Mouse (Mus musculus): ENCODE results near the gene Srd5a1. TPM values are rescaled to one million over a fixed set of nuclear protein-coding genes. Genes with fewer than 3 reads are reported as not detected.
"Not testable (repeated sequence)": the region's sequence is repeated elsewhere in the genome, so short reads cannot be mapped to it uniquely, and the experiment has no call there.

Srd5a1 gene
- polyA plus RNA-seq, 1 experiment from 2014 or later = 19.3 TPM

DNA sequence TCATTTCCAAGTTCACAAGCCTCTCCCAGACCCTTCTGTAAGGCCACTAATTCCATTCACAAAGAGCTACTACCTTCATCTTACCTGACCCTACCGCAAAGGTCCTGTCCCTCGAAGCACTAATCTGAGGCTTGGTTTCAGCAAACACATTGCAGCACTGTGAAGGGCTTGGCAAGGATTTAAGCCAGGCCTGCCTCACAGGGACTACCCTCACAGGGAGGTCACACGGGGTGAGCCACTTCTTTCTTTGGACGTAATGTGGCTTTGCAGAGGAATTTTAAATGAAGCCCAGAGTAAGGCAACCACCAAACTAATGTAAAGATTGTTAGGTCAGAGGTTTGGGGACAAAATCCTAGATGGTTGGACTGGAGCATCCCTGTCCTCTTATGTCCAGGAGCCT, 29.3 kb upstream of the Srd5a1 start:
- peaks cover 4% of the 10 kb centered on the region; the same call in 1 of the 2 replicates for H3K36me3 ChIP-seq (ENCODE audit: control insufficient read depth, insufficient read depth, low read length)
- DNase-seq (ENCODE audit: low spot score) (no peak), ATAC-seq (ENCODE audit: insufficient number of reproducible peaks, low FRiP score, low TSS enrichment, low read depth) (no peak)
- H3K9me3 ChIP-seq (ENCODE audit: control insufficient read depth, low read length) = no peaks in the 10 kb centered on the region
- no peaks in the 10 kb centered on the region for H3K4me1 ChIP-seq (ENCODE audit: control insufficient read depth, insufficient read depth, low read length)
- H3K27me3 ChIP-seq (ENCODE audit: control insufficient read depth, insufficient read depth, low read length) = no peaks in the 10 kb centered on the region
- no peak overlapping the region for H3K9ac ChIP-seq (ENCODE audit: low read length)
- no peak overlapping the region for H3K27ac ChIP-seq (replicated peaks; ENCODE audit: low read depth, low read length)
- WGBS = 91% methylated on average over 4 of the region's 4 CpGs
- H3K4me2 ChIP-seq (ENCODE audit: low read depth, severe bottlenecking) = no peak overlapping the region
- no peak overlapping the region for H3K4me3 ChIP-seq (ENCODE audit: low read depth, low read length)

DNA sequence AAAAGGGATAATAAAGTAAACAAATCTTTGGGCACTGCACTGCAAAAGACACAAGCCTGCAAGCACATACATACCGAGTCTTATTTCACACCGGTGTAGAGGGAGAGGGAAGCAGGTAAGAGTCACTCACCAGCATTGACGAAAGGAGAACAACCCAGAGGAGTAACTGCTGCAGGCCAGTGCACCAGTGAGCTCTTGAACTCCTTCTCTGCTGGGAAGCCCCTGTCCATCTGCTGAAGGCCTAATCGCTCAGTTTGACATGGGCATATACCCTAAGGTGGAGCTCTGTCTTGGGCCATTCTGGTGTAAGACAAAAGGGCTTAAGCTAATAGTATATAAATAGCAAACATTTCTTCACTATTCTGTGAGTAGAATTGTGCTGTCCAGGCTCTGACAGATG, 28.9 kb upstream of the Srd5a1 start:
- no peaks in the 10 kb centered on the region for H3K27me3 ChIP-seq (ENCODE audit: control insufficient read depth, insufficient read depth, low read length)
- no peaks in the 10 kb centered on the region for H3K9me3 ChIP-seq (ENCODE audit: control insufficient read depth, low read length)
- DNase-seq (ENCODE audit: low spot score) (no peak), ATAC-seq (ENCODE audit: insufficient number of reproducible peaks, low FRiP score, low TSS enrichment, low read depth) (no peak)
- no peak overlapping the region for H3K9ac ChIP-seq (ENCODE audit: low read length)
- peaks cover 9% of the 10 kb centered on the region for H3K36me3 ChIP-seq (ENCODE audit: control insufficient read depth, insufficient read depth, low read length)
- H3K4me2 ChIP-seq (ENCODE audit: low read depth, severe bottlenecking) = no peak overlapping the region
- H3K4me3 ChIP-seq (ENCODE audit: low read depth, low read length) = no peak overlapping the region
- H3K4me1 ChIP-seq (ENCODE audit: control insufficient read depth, insufficient read depth, low read length) = no peaks in the 10 kb centered on the region
- 94% methylated on average over 4 of the region's 4 CpGs for WGBS
- H3K27ac ChIP-seq (replicated peaks; ENCODE audit: low read depth, low read length) = no peak overlapping the region

DNA sequence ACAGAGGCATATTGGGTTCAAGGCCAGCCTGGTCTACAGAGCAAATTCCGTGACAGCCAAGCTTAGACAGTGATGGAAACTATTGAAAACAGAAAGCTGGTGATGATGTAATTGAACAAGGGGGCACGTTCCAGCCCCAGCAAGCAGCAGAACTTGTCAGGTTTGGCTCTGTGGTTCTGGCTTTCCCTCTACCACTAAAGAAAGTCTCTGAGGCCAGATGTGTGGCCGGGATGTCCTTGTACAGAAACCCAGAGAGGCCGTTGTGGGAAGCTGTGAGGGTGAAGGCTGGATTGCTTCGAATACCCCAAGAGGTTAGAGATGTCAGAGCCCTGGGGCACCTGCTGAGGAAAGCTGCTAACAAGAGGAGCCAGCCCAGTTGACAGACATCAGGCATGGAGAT, 28.0 kb upstream of the Srd5a1 start:
- peaks cover 17% of the 10 kb centered on the region for H3K36me3 ChIP-seq (ENCODE audit: control insufficient read depth, insufficient read depth, low read length)
- no peak overlapping the region for H3K4me2 ChIP-seq (ENCODE audit: low read depth, severe bottlenecking)
- ATAC-seq (ENCODE audit: insufficient number of reproducible peaks, low FRiP score, low TSS enrichment, low read depth) (no peak), DNase-seq (ENCODE audit: low spot score) (no peak)
- no peak overlapping the region for H3K9ac ChIP-seq (ENCODE audit: low read length)
- 94% methylated on average over 5 of the region's 5 CpGs for WGBS
- H3K4me3 ChIP-seq (ENCODE audit: low read depth, low read length) = no peak overlapping the region
- H3K27ac ChIP-seq (replicated peaks; ENCODE audit: low read depth, low read length) = no peak overlapping the region
- no peaks in the 10 kb centered on the region for H3K4me1 ChIP-seq (ENCODE audit: control insufficient read depth, insufficient read depth, low read length)
- H3K9me3 ChIP-seq (ENCODE audit: control insufficient read depth, low read length) = no peaks in the 10 kb centered on the region
- no peaks in the 10 kb centered on the region for H3K27me3 ChIP-seq (ENCODE audit: control insufficient read depth, insufficient read depth, low read length)

DNA sequence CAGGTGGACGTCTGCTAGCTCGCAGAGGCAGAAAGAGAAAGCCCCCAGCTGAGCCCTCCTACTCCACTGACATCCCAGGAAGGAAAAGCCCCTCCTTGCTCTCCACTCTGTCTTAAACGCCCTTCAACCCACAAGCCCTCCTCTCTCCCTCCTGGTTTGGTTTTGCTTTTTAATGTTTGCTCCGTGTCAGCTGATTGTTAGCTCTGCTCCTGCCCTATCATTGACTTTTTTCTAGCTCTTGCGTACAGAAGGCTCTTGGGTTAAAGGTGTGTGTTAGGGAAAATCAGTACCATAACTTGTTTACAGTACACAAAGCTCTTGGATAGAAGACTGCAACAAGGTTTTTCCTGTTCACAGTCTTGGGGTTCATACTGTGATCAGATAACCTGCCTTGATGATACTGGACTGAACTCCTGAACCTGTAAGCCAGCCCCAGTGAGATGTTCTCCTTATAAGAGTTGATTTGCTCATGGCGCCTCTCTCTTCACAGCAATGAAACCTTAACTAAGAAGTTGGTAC, 26.9 kb upstream of the Srd5a1 start:
- DNase-seq (ENCODE audit: low spot score) (no peak), ATAC-seq (ENCODE audit: insufficient number of reproducible peaks, low FRiP score, low TSS enrichment, low read depth) (no peak)
- Histone ChIP-seq H3K4me2 (ENCODE audit: low read depth, severe bottlenecking) (no peak overlapping the region), H3K9me3 (ENCODE audit: control insufficient read depth, low read length) (no peaks in the 10 kb centered on the region), H3K9ac (ENCODE audit: low read length) (no peak overlapping the region), H3K36me3 (ENCODE audit: control insufficient read depth, insufficient read depth, low read length) (peaks cover 24% of the 10 kb centered on the region), H3K4me3 (ENCODE audit: low read depth, low read length) (no peak overlapping the region), H3K27me3 (ENCODE audit: control insufficient read depth, insufficient read depth, low read length) (no peaks in the 10 kb centered on the region), H3K4me1 (ENCODE audit: control insufficient read depth, insufficient read depth, low read length) (no peaks in the 10 kb centered on the region), H3K27ac (replicated peaks; ENCODE audit: low read depth, low read length) (no peak overlapping the region)
- 87% methylated on average over 6 of the region's 6 CpGs for WGBS

DNA sequence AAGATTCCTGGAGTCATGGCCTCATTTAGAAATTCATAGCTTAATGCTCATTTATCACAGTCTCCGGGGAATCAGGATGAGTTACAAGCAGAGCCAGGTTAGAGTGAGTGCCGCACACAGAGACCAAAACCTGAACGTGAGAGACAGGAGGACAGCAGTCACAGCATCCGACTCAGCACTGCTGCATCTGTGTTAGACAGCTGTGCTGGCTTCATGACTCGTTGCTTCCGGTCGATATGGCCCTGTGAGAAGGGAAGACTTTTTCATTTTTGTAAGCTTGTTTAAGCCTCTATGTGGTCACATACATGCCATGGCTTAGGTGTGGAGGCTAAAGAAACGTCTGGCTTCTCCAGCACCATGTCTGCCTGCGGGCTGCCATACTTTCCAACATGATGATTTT, 26.4 kb upstream of the Srd5a1 start:
- Histone ChIP-seq H3K36me3 (ENCODE audit: control insufficient read depth, insufficient read depth, low read length) (peaks cover 26% of the 10 kb centered on the region), H3K4me3 (ENCODE audit: low read depth, low read length) (no peak overlapping the region), H3K27ac (replicated peaks; ENCODE audit: low read depth, low read length) (no peak overlapping the region), H3K4me1 (ENCODE audit: control insufficient read depth, insufficient read depth, low read length) (no peaks in the 10 kb centered on the region), H3K27me3 (ENCODE audit: control insufficient read depth, insufficient read depth, low read length) (no peaks in the 10 kb centered on the region), H3K9me3 (ENCODE audit: control insufficient read depth, low read length) (no peaks in the 10 kb centered on the region), H3K9ac (ENCODE audit: low read length) (no peak overlapping the region), H3K4me2 (ENCODE audit: low read depth, severe bottlenecking) (no peak overlapping the region)
- no peak for ATAC-seq (ENCODE audit: insufficient number of reproducible peaks, low FRiP score, low TSS enrichment, low read depth)
- DNase-seq (ENCODE audit: low spot score) = no peak
- WGBS = 89% methylated on average over 9 of the region's 9 CpGs

DNA sequence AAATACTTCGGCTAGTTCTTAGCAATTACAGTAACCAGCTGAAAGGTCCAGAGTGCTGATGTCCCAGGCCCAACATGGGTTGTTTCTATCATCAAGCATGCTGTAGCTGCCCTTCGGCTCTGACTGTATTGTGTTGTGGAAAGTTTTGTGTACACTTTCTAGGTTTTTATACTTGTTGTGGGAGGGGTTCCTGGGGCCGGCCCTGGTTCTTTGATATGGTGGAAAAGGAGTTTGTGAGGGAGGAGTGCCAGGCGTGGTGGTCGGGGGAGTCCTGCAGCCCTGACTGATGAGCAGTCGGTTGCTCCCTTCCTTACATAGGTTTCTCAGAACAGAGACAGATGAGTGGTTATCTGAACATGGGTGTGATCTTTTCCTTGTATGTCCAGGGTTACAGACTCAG, 25.6 kb upstream of the Srd5a1 start:
- Histone ChIP-seq H3K27me3 (ENCODE audit: control insufficient read depth, insufficient read depth, low read length) (no peaks in the 10 kb centered on the region), H3K36me3 (ENCODE audit: control insufficient read depth, insufficient read depth, low read length) (peaks cover 29% of the 10 kb centered on the region), H3K4me1 (ENCODE audit: control insufficient read depth, insufficient read depth, low read length) (no peaks in the 10 kb centered on the region), H3K9me3 (ENCODE audit: control insufficient read depth, low read length) (no peaks in the 10 kb centered on the region), H3K9ac (ENCODE audit: low read length) (no peak overlapping the region), H3K4me3 (ENCODE audit: low read depth, low read length) (no peak overlapping the region), H3K4me2 (ENCODE audit: low read depth, severe bottlenecking) (no peak overlapping the region), H3K27ac (replicated peaks; ENCODE audit: low read depth, low read length) (no peak overlapping the region)
- WGBS = 90% methylated on average over 6 of the region's 6 CpGs
- ATAC-seq (ENCODE audit: insufficient number of reproducible peaks, low FRiP score, low TSS enrichment, low read depth) (no peak), DNase-seq (ENCODE audit: low spot score) (no peak)

DNA sequence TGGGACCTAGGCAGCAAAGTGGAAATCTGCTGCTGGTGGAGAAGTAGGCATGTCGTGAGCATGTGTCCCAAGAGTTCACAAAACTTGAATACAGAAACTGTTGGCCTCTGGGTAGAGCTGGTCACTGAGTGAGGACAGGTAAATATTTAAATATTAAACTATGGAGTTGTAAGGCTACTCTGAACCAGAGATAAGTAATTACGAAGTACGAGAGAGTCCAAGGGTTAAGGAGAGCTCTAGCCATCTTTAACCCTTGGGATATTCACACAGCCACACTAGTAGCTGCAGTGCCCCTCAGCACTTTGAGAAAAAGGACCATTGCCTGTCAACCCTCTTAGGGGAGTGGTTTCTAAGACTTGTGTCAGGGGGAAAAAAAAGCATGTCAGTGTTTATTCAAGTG, 25.1 kb upstream of the Srd5a1 start:
- Histone ChIP-seq H3K27me3 (ENCODE audit: control insufficient read depth, insufficient read depth, low read length) (no peaks in the 10 kb centered on the region), H3K9ac (ENCODE audit: low read length) (no peak overlapping the region), H3K27ac (replicated peaks; ENCODE audit: low read depth, low read length) (no peak overlapping the region), H3K4me2 (ENCODE audit: low read depth, severe bottlenecking) (no peak overlapping the region), H3K4me3 (ENCODE audit: low read depth, low read length) (no peak overlapping the region), H3K36me3 (ENCODE audit: control insufficient read depth, insufficient read depth, low read length) (peaks cover 33% of the 10 kb centered on the region), H3K9me3 (ENCODE audit: control insufficient read depth, low read length) (no peaks in the 10 kb centered on the region), H3K4me1 (ENCODE audit: control insufficient read depth, insufficient read depth, low read length) (no peaks in the 10 kb centered on the region)
- no peak for DNase-seq (ENCODE audit: low spot score)
- WGBS = 90% methylated on average over 3 of the region's 3 CpGs
- no peak for ATAC-seq (ENCODE audit: insufficient number of reproducible peaks, low FRiP score, low TSS enrichment, low read depth)

DNA sequence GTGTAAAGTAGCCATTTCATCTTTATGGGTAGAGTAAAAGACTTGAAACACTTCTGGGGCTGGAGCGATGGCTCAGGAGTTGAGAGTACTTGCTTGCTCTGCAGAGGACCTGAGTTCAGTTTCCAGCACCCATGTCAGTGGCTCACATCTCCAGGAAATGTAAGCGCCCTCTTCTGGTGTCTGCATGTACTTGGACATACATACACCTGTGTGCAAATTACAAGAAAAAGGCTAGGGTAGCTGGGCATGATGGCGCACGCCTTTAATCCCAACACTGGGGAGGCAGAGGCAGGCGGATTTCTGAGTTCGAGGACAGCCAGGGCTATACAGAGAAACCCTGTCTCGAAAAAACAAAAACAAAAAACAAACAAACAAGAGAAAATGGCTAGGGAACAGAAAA, 24.6 kb upstream of the Srd5a1 start:
- 93% methylated on average over 7 of the region's 7 CpGs for WGBS
- not testable (repeated sequence) for H3K9ac ChIP-seq (ENCODE audit: low read length); DNase-seq (ENCODE audit: low spot score); H3K27ac ChIP-seq (replicated peaks; ENCODE audit: low read depth, low read length); H3K27me3 ChIP-seq (ENCODE audit: control insufficient read depth, insufficient read depth, low read length); H3K9me3 ChIP-seq (ENCODE audit: control insufficient read depth, low read length); ATAC-seq (ENCODE audit: insufficient number of reproducible peaks, low FRiP score, low TSS enrichment, low read depth); H3K4me2 ChIP-seq (ENCODE audit: low read depth, severe bottlenecking); H3K4me3 ChIP-seq (ENCODE audit: low read depth, low read length); H3K4me1 ChIP-seq (ENCODE audit: control insufficient read depth, insufficient read depth, low read length)
- peaks cover 35% of the 10 kb centered on the region for H3K36me3 ChIP-seq (ENCODE audit: control insufficient read depth, insufficient read depth, low read length)

DNA sequence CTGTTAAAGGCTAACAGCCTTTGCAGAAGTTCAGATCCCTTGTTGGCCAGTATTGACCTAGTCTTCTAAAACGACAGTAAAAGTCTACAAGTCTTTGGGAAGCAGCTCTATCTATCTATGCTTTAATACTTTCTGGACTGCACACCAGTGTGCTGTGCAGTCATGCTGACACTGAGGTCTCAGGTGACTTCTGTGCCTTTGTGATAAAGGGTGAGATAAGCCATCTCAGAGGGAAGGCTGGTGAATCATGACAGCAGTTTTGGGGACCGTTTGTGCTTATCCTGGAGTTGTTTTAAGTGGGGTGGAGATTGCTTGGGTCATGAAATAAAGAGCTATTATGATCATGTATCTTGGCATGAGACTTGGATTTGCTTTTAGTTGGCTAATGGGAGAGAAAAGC, 22.7 kb upstream of the Srd5a1 start:
- Histone ChIP-seq H3K4me3 (ENCODE audit: low read depth, low read length) (no peak overlapping the region), H3K9ac (ENCODE audit: low read length) (no peak overlapping the region), H3K9me3 (ENCODE audit: control insufficient read depth, low read length) (no peaks in the 10 kb centered on the region), H3K4me2 (ENCODE audit: low read depth, severe bottlenecking) (no peak overlapping the region), H3K27ac (replicated peaks; ENCODE audit: low read depth, low read length) (no peak overlapping the region), H3K27me3 (ENCODE audit: control insufficient read depth, insufficient read depth, low read length) (no peaks in the 10 kb centered on the region), H3K36me3 (ENCODE audit: control insufficient read depth, insufficient read depth, low read length) (peaks cover 47% of the 10 kb centered on the region), H3K4me1 (ENCODE audit: control insufficient read depth, insufficient read depth, low read length) (no peaks in the 10 kb centered on the region)
- 91% methylated on average over 2 of the region's 2 CpGs for WGBS
- ATAC-seq (ENCODE audit: insufficient number of reproducible peaks, low FRiP score, low TSS enrichment, low read depth) = no peak
- DNase-seq (ENCODE audit: low spot score) = no peak
